Mouse (Mus musculus) thymus, adult 2 months (tissue): ENCODE measurements around the gene Igf2bp1. TPM values are rescaled to one million over a fixed set of nuclear protein-coding genes. Genes with fewer than 3 reads are reported as not detected.

ENCODE experiments used
- DNase-seq: peaks from one replicate; pipeline ENCODE4 v3.0.0; 2021
- H3K27ac ChIP-seq: fragments of 200-500 bp; 2 replicates; pipeline ENCODE4 v1.5.1; 2012; ENCODE audit warnings: low read length, control low read depth; ENCODE audit not compliant: control insufficient read depth, insufficient read depth
- H3K27me3 ChIP-seq: fragments of 200-500 bp; 2 replicates; pipeline ENCODE4 v1.6.1; 2012; ENCODE audit warnings: mild to moderate bottlenecking, low read length, moderate library complexity, mixed read lengths; ENCODE audit not compliant: control insufficient read depth, insufficient read depth
- H3K36me3 ChIP-seq: fragments of 200-500 bp; 2 replicates; pipeline ENCODE4 v1.6.1; 2012; ENCODE audit warnings: mild to moderate bottlenecking, low read length, moderate library complexity; ENCODE audit not compliant: control insufficient read depth, insufficient read depth
- H3K4me1 ChIP-seq: fragments of 200-500 bp; replicated peaks from 2 replicates; pipeline ENCODE4 v1.6.1; 2012; ENCODE audit warnings: low read length; ENCODE audit not compliant: control insufficient read depth, insufficient read depth
- H3K4me3 ChIP-seq: fragments of 200-500 bp; 2 replicates; pipeline ENCODE4 v1.5.1; 2012; ENCODE audit warnings: mild to moderate bottlenecking, low read length, control low read depth, moderate library complexity; ENCODE audit not compliant: control insufficient read depth, insufficient read depth
- CTCF ChIP-seq: fragments of 200-500 bp; IDR thresholded peaks from 2 replicates; pipeline ENCODE4 v1.5.1; 2012; ENCODE audit warnings: mild to moderate bottlenecking, control low read depth, low read length, moderate library complexity, borderline replicate concordance; ENCODE audit not compliant: control insufficient read depth, poor library complexity, insufficient read depth; ENCODE audit errors: extremely low read depth
- POLR2A ChIP-seq: fragments of 200-500 bp; IDR thresholded peaks from 2 replicates; pipeline ENCODE4 v1.6.1; 2012; ENCODE audit warnings: mild to moderate bottlenecking, low read length, control low read depth, moderate library complexity; ENCODE audit not compliant: control insufficient read depth, poor library complexity, insufficient read depth; ENCODE audit errors: extremely low read depth
- WGBS: fragments of 180-500 bp; shearing (Covaris S2); methylation state at CpG from one replicate; pipeline ENCODE4 v1.1.7; 2018; 5-methylcytosine and 5-hydroxymethylcytosine counted together
- polyA plus RNA-seq: library from polyadenylated mRNA; depleted of rRNA; stranded (reverse); fragments of >200 nt; gene quantifications from 2 replicates; pipeline ENCODE4 v1.2.3, GENCODE M21; 2012

The Igf2bp1 gene
- polyA plus RNA-seq, 1 experiment, result 0.13 TPM

DNA sequence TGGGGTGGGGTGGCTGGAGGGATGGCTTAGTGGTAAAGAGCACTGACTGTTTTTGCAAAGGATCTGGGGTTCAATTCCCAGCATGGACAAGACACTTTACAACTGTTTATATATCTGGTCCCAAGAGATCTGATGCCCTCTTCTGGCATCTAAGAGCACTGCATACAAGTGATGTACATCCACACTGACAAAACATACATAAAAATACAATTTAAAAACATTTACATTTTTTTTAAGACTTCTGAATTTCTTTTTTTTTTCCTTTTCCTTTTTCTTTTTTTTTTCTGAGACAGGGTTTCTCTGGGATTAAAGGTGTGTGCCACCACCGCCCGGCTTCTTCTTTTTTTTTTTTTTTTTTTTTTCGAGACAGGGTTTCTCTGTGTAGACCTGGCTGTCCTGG lies 27.5 kb upstream of the Igf2bp1 start:
- no peak overlapping the region for H3K4me3 ChIP-seq
- no peaks in the 10 kb centered on the region for H3K36me3 ChIP-seq
- H3K27ac ChIP-seq, result no peak overlapping the region
- no peaks in the 10 kb centered on the region for H3K27me3 ChIP-seq
- TF ChIP-seq CTCF, result no peak
- no peak for TF ChIP-seq POLR2A
- DNase-seq, result no peak
- H3K4me1 ChIP-seq, result peaks cover 8% of the 10 kb centered on the region
- WGBS, result 100% methylated on average over 2 of the region's 3 CpGs

DNA sequence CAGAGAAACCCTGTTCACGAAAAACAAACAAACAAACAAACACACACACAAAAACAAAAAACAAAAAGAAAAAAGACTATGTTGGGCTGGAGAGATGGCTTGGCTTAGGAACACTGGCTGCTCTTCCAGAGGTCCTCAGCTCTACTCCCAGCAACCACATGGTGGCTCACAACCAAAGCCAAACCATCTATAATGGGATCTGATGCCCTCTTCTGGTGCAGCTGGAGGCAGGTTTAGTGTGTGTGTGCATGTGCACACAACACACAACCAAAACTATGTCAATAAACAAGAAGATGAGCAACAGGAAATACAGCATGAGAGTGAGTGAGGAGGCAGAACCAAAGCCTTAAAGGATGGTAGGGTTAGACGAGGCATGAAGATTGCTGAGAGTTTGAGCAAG lies 26.0 kb upstream of the Igf2bp1 start:
- DNase-seq, result no peak
- 90% methylated on average over 2 of the region's 2 CpGs for WGBS
- no peaks in the 10 kb centered on the region for H3K27me3 ChIP-seq
- peaks cover 8% of the 10 kb centered on the region for H3K4me1 ChIP-seq
- H3K27ac ChIP-seq, result no peak overlapping the region
- TF ChIP-seq POLR2A (no peak), CTCF (no peak)
- no peak overlapping the region for H3K4me3 ChIP-seq
- H3K36me3 ChIP-seq, result no peaks in the 10 kb centered on the region

DNA sequence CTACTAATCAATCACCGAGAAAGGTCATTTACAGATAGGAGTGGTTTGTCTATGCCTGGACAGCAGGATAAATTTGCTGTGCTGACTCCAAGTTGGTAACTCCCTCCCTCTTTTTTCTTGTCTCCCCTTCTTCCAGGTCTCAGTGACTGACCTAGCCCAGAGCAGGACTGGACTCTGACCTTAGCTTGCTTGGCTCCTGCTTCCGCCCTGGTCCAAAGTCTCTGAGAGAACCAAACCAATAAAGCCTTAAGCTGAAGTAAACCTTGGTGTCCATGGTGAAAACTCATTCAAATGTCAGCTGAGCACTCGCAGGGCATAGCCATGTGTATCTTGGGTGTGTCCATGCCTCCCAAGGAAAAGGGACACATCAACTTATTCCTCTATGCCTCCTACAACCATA lies 24.8 kb upstream of the Igf2bp1 start:
- WGBS, result 96% methylated on average over 3 of the region's 3 CpGs
- DNase-seq, result no peak
- no peak overlapping the region for H3K27ac ChIP-seq

DNA sequence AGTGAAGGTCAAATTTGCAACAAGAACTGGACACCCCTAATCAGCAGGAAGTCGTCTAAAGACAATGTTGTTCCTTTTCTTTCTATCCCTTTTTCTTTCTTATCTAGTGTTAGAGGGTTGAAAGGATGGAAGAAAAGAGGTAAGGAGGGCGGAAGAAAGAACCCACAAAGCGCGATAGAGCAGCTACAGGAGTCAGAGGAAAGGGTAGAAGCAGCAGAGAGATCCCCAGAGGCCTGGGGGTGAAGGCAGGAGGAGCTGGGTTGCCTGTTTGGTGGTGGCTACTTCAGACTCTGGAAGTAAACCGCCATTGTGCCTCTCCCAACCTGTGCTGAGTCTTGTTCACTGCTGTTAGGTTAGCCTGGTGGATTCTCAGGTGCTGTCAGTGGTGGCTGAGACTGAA lies 22.4 kb upstream of the Igf2bp1 start:
- 59% methylated on average over 5 of the region's 5 CpGs for WGBS
- DNase-seq, result no peak
- no peak overlapping the region for H3K4me3 ChIP-seq
- H3K36me3 ChIP-seq, result no peaks in the 10 kb centered on the region
- no peak overlapping the region for H3K27ac ChIP-seq
- TF ChIP-seq CTCF (no peak), POLR2A (no peak)
- no peaks in the 10 kb centered on the region for H3K27me3 ChIP-seq
- no peaks in the 10 kb centered on the region for H3K4me1 ChIP-seq

More for the DNA sequence above, 24.8 kb upstream of the Igf2bp1 start:
- no peak overlapping the region for H3K4me3 ChIP-seq
- H3K36me3 ChIP-seq, result no peaks in the 10 kb centered on the region
- H3K27me3 ChIP-seq, result no peaks in the 10 kb centered on the region
- TF ChIP-seq POLR2A, result no peak
- TF ChIP-seq CTCF, result no peak
- peaks cover 6% of the 10 kb centered on the region for H3K4me1 ChIP-seq

DNA sequence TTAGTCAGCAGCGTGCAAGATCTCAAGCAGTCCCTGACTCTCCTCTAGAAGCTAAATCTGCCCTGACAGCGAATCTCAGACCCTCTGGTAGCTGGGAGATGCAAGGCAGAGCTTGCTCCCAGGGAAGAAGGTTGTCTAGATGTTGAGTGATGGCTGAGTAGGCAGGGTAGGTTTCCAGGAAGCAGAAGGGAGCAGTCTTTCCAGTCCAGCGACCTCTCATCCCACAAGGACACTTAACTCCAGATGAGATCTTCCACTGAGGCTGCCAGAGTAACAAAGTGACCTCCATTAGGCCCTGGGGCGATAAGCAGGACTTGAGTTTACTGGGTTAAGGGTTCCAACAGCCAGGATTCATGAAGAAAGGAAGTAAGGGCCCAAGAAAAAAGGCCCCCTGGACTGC lies 14.9 kb upstream of the Igf2bp1 start:
- TF ChIP-seq CTCF (no peak), POLR2A (no peak)
- no peak for DNase-seq
- 71% methylated on average over 4 of the region's 4 CpGs for WGBS
- H3K36me3 ChIP-seq, result no peaks in the 10 kb centered on the region
- H3K27ac ChIP-seq, result no peak overlapping the region
- no peaks in the 10 kb centered on the region for H3K4me1 ChIP-seq
- no peak overlapping the region for H3K4me3 ChIP-seq
- H3K27me3 ChIP-seq, result no peaks in the 10 kb centered on the region

DNA sequence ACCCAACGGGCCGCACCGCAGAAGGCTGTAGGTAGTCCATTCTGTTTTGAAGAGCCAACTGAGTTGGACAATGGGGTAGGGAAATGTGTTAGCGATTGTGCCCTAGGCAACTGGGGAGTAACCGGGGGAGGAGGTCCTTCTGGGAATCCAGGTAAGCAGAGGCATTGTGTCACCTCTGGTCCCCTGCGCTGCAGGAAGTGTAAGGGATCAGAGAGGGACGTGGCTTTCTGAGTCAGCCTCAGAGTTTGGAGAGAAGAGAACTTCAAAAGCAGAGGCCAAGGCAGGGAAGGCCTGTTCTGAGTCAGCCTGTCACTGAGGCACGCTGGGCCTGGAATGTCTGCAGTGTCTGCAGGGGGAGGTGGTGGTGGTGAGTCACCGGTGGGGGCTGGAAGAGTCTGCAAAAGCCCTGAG lies 12.2 kb upstream of the Igf2bp1 start:
- H3K27me3 ChIP-seq, result peaks cover 2% of the 10 kb centered on the region; the same call in 1 of the 2 replicates
- DNase-seq, result no peak
- TF ChIP-seq POLR2A (no peak), CTCF (no peak)
- H3K4me3 ChIP-seq, result no peak overlapping the region
- WGBS, result 63% methylated on average over 9 of the region's 9 CpGs
- H3K27ac ChIP-seq, result no peak overlapping the region
- no peaks in the 10 kb centered on the region for H3K4me1 ChIP-seq
- H3K36me3 ChIP-seq, result no peaks in the 10 kb centered on the region

DNA sequence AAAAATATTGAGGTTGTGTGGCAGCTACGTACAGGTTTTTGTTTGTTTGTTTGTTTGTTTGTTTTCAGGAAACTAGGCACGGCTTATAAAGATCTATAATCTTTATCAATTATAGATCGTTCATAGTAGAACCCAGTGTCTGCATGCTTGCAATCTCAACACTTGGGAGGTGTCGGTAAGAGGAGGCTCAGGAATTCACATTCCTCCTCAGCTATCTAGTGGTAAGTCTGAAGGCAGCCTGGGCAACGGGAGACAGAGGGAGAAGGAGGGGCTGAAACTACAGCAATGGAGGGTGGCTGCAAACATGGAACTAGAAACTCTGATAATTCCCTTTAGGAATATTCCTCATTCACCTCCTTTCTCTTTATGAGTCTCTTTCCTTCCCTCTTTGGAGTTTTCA lies 9.7 kb upstream of the Igf2bp1 start:
- TF ChIP-seq POLR2A, result no peak
- H3K27ac ChIP-seq, result no peak overlapping the region
- H3K4me1 ChIP-seq, result no peaks in the 10 kb centered on the region
- WGBS, result 64% methylated on average over 5 of the region's 5 CpGs
- DNase-seq, result no peak
- no peaks in the 10 kb centered on the region for H3K36me3 ChIP-seq
- peaks cover 6% of the 10 kb centered on the region; the same call in 1 of the 2 replicates for H3K27me3 ChIP-seq
- no peak overlapping the region for H3K4me3 ChIP-seq
